Mouse (Mus musculus): ENCODE results near the gene Spata31d1a. TPM values are rescaled to one million over a fixed set of nuclear protein-coding genes. Genes with fewer than 3 reads are reported as not detected.
"Not testable (repeated sequence)": the region's sequence is repeated elsewhere in the genome, so short reads cannot be mapped to it uniquely, and the experiment has no call there.

Gene Spata31d1a
- total RNA-seq, 2 experiments from 2014 or later: not detected

DNA sequence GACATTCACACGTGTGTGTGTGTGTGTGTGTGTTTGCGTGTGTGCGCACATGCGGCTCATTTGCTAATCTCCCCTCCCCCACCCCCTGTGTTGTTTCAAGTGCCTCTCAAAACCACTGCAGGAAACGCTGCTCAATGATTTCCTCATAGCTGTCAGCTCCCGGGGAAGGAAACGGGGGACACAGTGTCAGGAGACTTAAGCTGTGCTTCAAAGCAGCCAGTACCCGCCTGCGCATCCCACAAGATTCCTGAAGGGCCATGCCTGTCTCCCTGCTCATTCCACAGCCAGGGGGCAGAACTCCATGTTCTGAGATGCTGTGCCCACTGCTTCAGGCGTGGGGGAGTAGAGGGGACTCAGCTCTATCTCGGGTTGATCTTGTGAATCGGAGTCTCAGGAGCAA, 5.6 kb downstream of the Spata31d1a start:
- peak; percentile 82 for ATAC-seq (replicated peaks; ENCODE audit: poor library complexity, severe bottlenecking)

DNA sequence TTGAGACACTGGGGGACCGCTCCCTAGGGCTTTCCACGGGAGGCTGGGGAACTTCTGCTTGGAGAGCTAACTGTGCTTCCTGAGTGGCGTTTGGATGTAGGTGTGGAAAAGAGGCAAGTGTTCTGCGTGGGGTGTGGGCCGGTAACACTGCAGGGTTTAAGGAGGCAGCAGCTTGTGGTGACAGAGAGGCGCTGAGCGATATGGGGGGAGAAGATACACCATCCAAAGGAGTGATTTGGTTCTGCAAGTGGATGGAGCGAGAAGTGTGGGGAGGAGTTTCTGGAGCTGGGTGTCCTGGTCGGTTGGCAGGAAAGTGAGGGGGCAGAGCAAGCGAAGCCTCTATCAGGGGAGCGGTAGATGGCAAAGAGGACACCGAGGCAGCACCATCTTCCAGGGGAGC, 6.6 kb downstream of the Spata31d1a start:
- ATAC-seq (replicated peaks; ENCODE audit: poor library complexity, severe bottlenecking): no peak

DNA sequence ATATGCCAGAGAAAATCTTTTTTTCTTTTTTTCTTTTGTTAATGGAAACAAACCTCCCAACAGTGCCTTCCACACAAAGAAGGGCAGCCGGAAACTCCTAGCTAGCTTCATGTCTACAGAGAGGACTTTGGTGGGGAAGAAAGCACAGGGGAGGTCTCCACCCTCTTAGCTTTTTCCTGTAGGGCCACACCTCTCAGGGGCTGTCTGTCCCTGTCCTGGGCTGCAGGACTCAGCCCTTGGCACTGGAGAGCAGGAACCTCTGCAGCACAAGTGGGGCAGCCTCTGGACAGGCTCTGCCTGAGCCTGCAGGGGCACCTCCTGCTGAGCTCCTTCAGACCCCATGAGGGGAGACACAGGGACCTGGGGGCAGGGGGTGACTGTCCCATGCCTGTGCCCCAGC, 10.0 kb downstream of the Spata31d1a start:
- ATAC-seq (replicated peaks; ENCODE audit: poor library complexity, severe bottlenecking): not testable (repeated sequence)

- 0 out of 2 replicates have a peak, but pooled peaks have one; percentile 23 for ATAC-seq (replicated peaks; ENCODE audit: poor library complexity, severe bottlenecking)
Measured at GRCm38 (mm10) chr13:59699131-59699530, 11.0 kb downstream of the Spata31d1a start.

DNA sequence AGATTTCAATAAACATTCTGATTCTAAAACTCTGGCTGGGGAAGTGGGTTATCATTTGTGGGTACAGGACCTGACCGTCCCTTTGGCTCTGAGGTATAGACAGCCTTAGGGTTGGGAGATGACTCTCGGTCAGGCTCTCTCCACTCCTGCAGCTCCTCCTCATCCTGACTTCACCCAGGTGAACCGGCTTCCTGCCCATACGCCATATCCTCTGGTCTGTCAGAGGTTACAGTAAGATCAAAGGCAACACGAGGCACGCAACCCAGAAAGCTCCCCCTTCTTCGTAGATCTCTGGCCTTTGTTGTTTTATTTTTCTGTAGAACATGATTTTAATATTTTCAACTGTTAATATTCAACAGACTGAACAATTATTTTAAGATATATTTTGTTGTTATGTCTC, 14.3 kb downstream of the Spata31d1a start:
- ATAC-seq (replicated peaks; ENCODE audit: poor library complexity, severe bottlenecking): no peak

GRCm38 (mm10) chr13:59694008-59694407, 16.1 kb downstream of the Spata31d1a start, which contains the start of gene 4921517D22Rik:
TSS of gene 4921517D22Rik (minus strand) at chr13:59694108.
- no peak for ATAC-seq (replicated peaks; ENCODE audit: poor library complexity, severe bottlenecking)

GRCm38 (mm10) chr13:59691478-59691877, 18.7 kb downstream of the Spata31d1a start:
- ATAC-seq (replicated peaks; ENCODE audit: poor library complexity, severe bottlenecking): no peak

GRCm38 (mm10) chr13:59690576-59690975, 19.6 kb downstream of the Spata31d1a start:
- ATAC-seq (replicated peaks; ENCODE audit: poor library complexity, severe bottlenecking): no peak

DNA sequence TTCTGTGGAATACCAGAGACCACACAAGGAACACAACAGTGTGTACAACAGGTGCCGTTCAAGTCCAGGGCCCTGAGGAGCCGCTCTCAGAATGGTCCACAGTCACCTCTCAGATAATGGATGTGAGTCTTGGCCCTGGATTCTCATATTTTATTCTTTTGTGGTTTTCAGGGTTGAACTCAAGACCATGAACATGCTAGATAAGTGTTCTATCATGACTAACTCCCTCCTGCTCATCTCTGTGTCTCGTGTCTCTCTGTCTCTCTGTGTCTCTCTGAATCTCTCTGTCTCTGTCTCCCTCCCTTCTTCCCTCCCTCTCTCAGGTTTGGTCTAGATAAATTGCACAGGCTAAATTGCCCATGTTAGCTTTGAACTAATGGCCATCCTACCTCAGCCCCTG, 20.3 kb downstream of the Spata31d1a start:
- ATAC-seq (replicated peaks; ENCODE audit: poor library complexity, severe bottlenecking): no peak

DNA sequence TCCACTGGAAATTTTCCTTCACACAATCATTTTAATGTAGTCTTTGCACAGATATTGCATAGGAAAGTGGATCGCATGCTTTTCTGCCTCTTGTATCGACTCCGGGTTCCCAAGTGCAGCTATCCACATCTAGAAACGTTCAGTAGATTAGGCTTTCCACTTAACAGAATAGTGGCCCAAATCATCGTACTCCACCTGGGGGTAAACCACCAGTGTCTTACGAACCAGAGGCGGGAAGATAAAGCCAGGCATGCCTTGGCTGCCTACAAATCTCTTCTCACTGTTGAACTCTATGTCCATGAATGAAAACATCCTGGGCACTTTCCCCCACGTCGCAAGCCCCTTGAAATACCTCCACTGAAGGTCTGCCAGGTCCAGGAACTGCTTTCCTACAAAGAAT, 20.8 kb downstream of the Spata31d1a start:
- ATAC-seq (replicated peaks; ENCODE audit: poor library complexity, severe bottlenecking): no peak

GRCm38 (mm10) chr13:59688338-59688770, 21.8 kb downstream of the Spata31d1a start:
- ATAC-seq (replicated peaks; ENCODE audit: poor library complexity, severe bottlenecking): no peak

GRCm38 (mm10) chr13:59685236-59685635, 24.9 kb downstream of the Spata31d1a start:
- ATAC-seq (replicated peaks; ENCODE audit: poor library complexity, severe bottlenecking): no peak

DNA sequence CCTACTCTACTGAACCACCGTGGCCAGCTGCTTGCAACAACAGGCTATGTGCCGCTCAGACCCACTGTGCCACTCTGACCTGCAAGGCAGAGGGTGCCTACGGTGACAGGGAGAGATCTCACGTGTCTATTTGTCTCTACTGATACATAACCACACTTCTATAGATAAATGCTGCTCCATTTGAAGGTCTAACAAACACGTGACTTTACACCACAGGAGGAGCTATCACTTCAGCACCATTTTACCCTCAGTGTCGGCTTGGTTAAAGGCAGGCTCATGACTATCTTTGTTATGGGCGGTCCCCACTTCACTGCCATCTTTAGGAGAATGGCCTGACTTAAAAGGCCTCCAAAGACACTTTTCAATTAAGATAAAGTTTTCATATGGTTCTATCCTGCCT, 27.5 kb downstream of the Spata31d1a start:
- peak; percentile 58 for ATAC-seq (replicated peaks; ENCODE audit: poor library complexity, severe bottlenecking)

DNA sequence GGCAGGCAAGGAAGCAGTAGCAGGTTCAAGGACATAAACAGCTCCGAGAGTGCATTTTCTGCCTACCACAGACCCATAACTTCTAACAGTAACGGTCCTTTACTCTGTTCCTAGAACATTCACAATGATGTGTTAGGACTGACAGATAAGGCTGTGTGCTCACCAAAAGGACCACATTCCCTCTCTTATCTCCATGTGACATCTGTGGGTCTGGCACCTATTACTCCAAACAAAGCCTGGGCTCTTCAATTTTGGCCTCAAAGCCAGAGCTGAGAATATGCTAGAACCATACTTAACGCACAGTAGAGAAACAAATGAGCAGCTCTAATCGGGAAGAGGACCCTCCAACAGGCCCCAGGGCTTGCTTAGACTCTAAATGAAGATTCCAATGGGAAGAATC, 30.2 kb downstream of the Spata31d1a start:
- no peak for ATAC-seq (replicated peaks; ENCODE audit: poor library complexity, severe bottlenecking)

DNA sequence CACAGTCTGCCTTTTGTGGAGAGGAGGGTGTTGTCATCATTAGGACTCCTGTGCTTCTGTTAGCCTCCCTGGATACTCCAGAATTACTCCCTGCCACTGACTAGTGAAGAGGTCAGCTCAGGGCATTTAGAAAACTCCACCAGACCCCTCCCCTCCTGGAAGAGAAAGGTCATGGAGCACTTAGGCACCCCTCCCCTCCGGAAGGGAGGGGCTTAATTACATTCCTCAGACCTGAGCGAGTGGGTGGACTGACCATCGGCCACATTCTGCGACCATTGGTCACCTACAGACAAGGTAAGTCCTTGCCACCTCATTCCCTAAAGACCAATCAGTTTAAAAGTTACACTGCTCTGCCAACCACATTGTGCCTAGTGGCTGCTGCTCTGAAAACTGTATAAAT, 30.8 kb downstream of the Spata31d1a start:
- ATAC-seq (replicated peaks; ENCODE audit: poor library complexity, severe bottlenecking): no peak

DNA sequence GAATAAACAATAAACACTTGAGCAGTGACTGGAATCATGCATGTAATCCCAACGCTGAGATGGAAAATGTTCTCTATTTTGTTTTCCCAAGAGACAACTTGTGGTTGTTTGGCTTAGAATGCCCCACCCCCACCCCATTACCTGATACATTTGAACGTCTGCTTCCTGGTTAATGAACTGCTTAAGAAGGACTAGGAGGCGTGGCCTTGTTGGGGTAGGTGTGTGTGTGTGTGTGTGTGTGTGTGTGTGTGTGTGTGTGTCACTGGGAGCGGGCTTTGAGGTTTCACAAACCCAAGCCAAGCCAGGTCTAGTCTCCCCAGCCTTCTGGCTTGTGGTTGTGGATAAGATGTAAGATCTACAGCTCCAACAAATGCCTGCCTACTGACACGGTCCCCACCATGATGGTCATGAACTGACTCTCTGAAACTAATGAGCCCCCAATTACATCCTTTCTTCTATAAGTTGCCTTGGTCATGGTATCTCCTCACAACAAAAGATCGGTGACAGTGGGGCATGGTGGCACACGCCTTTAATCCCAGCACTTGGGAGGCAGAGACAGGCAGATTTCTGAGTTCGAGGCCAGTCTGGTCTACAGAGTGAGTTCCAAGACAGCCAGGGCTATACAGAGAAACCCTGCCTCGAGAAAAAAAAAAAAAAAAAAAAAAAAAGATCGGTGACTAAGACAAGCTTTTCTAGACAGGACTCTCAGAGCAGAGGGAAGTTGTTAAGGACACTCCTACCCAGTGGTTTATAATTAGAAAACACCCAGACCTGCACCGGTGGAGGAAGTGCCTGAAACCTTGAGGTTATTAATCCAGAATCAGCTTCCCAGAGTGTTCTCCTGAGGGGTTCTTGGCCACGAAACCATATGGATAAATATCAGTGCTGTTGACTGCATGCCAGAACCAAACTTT, 33.6 kb downstream of the Spata31d1a start:
- peak; percentile 48 for ATAC-seq (replicated peaks; ENCODE audit: poor library complexity, severe bottlenecking)

DNA sequence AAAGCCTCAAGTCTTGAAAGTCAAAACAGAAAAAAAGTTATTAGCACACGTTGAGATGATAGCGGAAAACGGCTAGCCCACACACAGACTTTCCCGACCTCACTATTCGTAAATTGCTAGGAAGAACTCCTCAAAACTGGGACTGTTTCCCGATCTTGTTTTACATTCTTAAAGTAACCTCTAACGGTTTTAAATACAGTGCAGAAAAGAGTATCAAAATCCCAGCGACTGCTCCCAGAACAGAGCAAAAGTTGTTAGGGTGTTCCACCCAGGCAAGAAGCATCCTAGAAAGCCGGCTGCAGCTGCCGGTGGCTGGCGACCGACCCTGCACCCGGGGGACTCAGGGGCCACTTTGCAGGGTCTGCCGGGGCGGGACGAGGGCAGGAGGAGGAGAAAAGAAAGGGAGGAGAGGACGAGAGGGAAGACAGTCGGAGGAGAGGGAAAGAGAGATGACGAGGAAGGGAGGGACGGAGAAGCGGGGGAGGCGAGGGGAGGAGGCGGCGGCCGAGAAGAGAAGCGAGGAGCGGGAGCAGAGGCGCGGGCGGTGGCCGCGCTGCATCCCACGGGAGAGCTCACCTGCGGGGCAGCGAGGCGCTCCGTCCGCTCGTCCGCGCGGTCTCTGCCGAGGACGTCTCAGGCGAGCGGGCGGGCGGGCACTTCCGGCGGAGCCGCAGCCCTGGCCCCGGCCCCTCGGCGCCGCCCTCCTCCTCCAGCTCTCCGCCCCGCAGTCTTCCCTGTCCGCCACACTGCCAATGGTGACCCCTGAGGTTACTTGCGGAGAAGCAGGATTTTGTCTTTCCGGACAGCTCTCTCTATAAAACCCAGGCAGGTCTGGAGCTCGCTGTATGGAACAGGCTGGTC, 34.7 kb downstream of the Spata31d1a start, which contains the start of gene Golm1:
TSS of gene Golm1 (minus strand) at position 661 of the 861 bp plus-strand sequence.
- peak; percentile 57 for ATAC-seq (replicated peaks; ENCODE audit: poor library complexity, severe bottlenecking)

- ATAC-seq (replicated peaks; ENCODE audit: poor library complexity, severe bottlenecking): no peak
Measured at GRCm38 (mm10) chr13:59674761-59675150, 35.4 kb downstream of the Spata31d1a start.

- ATAC-seq (replicated peaks; ENCODE audit: poor library complexity, severe bottlenecking): no peak
Measured at GRCm38 (mm10) chr13:59674215-59674614, 35.9 kb downstream of the Spata31d1a start.

DNA sequence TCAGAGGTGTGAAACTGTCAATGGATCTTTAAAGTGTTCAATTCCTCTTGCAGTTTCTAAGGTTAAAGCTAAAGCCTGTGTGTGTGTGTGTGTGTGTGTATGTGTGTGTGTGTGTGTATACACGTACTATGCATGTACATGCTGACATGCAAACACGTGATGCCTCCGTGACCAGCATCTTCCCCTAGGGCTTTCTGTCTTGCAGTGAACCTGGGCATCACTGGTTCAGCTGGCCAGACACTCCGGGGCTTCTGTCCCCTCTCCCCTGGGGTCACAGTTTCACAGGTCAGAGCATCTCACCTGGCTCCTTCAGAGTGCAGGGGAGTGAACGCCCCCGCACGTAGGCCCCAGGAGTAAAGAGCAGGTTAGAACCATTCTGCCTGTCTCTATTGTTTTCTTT, 36.5 kb downstream of the Spata31d1a start:
- ATAC-seq (replicated peaks; ENCODE audit: poor library complexity, severe bottlenecking): no peak

- ATAC-seq (replicated peaks; ENCODE audit: poor library complexity, severe bottlenecking): peak; percentile 68
Measured at GRCm38 (mm10) chr13:59672248-59672647, 37.9 kb downstream of the Spata31d1a start.
